ENCODE assay signal across 39 mouse cellular contexts in the genomic region with DNA sequence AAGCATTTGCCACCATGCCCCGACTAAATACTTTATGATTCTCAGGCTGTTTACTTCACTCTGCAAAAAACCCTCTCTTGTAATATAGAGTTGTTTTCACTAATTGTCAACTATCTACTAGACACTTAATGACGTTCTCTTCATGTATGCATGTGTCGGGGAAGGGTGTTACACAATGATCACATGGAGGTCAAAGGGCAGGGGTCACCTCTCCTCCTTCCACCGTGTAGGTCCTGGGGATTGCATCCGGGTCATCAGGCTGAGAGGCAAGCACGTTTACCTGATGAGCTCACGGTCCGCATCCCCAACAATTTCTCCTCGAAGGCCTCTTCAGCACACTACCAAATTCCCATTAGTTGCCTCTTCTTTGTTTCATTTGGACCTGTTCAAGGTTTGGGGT. TPM values are rescaled to one million over a fixed set of nuclear protein-coding genes. Genes with fewer than 3 reads are reported as not detected.
"Had no signal": no experiment of that assay in that cellular context is flagged by ENCODE, and none has a peak within 500 bp of the region (broad histone marks: within the 10 kb centered on the region; RNA-seq: fewer than 3 reads in every experiment).

No protein-coding gene starts in this region.

- H3K9ac ChIP-seq: forebrain, postnatal 0 days; heart, embryonic 12.5 days; hindbrain, embryonic 13.5 days; hindbrain, embryonic 15.5 days; limb, embryonic 13.5 days; limb, embryonic 15.5 days; liver, embryonic 13.5 days; liver, embryonic 15.5 days had no signal

- H3K9me3 ChIP-seq: heart, embryonic 10.5 days; hindbrain, embryonic 13.5 days; hindbrain, embryonic 15.5 days; limb, embryonic 13.5 days; limb, embryonic 15.5 days; liver, embryonic 13.5 days; liver, embryonic 15.5 days had no signal

- H3K4me3 ChIP-seq: heart, embryonic 10.5 days; heart, embryonic 12.5 days; hindbrain, embryonic 13.5 days; hindbrain, embryonic 15.5 days; limb, embryonic 13.5 days; limb, embryonic 15.5 days; liver, embryonic 13.5 days; liver, embryonic 15.5 days had no signal

- DNase-seq: forebrain, postnatal 0 days; gastrocnemius, postnatal 14 days; gastrocnemius, postnatal 36 days; heart, adult 18-20 months; heart, postnatal 14 days; heart, postnatal 36 days; kidney, adult 11 months; kidney, adult 8-10 months; kidney, postnatal 14 days; layer of hippocampus, adult 9-11 months; layer of hippocampus, postnatal 36 days; left cerebral cortex, postnatal 4 days; liver, embryonic 13.5 days; lung, adult 18-20 months had no signal

- H3K27ac ChIP-seq: heart, embryonic 10.5 days; hindbrain, embryonic 13.5 days; hindbrain, embryonic 15.5 days; hindbrain, postnatal 0 days; limb, embryonic 13.5 days; limb, embryonic 15.5 days; liver, embryonic 13.5 days; liver, embryonic 15.5 days had no signal

- H3K27me3 ChIP-seq: hindbrain, embryonic 15.5 days; liver, embryonic 13.5 days had no signal

- H3K36me3 ChIP-seq: heart, embryonic 10.5 days; heart, embryonic 12.5 days; hindbrain, embryonic 13.5 days; hindbrain, embryonic 15.5 days; limb, embryonic 13.5 days; limb, embryonic 15.5 days; liver, embryonic 13.5 days; liver, embryonic 15.5 days had no signal

- H3K4me2 ChIP-seq: heart, embryonic 12.5 days; hindbrain, embryonic 13.5 days; hindbrain, embryonic 15.5 days; limb, embryonic 13.5 days; limb, embryonic 15.5 days; liver, embryonic 13.5 days; liver, embryonic 15.5 days had no signal

- ATAC-seq: forebrain, postnatal 0 days; hindbrain, postnatal 0 days; intestine, embryonic 16.5 days had no signal

RNA-seq across cellular contexts. Expression of a gene that starts 26.6 kb away (rescaled TPM):
- total RNA-seq: forebrain, postnatal 0 days; gastrocnemius, postnatal 14 days; gastrocnemius, postnatal 36 days; heart, adult 18-20 months; heart, adult 8-10 months; heart, postnatal 36 days; layer of hippocampus, adult 18-20 months; layer of hippocampus, adult 8-10 months; layer of hippocampus, postnatal 14 days; layer of hippocampus, postnatal 36 days; left cerebral cortex, adult 18-20 months; left cerebral cortex, adult 8-10 months; left cerebral cortex, postnatal 10 days; left cerebral cortex, postnatal 25 days; left cerebral cortex, postnatal 4 days had no signal
- polyA plus RNA-seq: forebrain, postnatal 0 days; heart, embryonic 14.5 days; hindbrain, embryonic 11.5 days; hindbrain, postnatal 0 days; limb, embryonic 11.5 days; limb, embryonic 13.5 days had no signal

RNA-seq across cellular contexts. Expression of a gene that starts 41.1 kb away (rescaled TPM):
- total RNA-seq: gastrocnemius, adult 18-20 months; gastrocnemius, adult 8-10 months; gastrocnemius, postnatal 14 days; gastrocnemius, postnatal 36 days; heart, adult 18-20 months; heart, adult 8-10 months; heart, postnatal 14 days; heart, postnatal 36 days; hematopoietic stem cell, adult 5-6 weeks; layer of hippocampus, adult 18-20 months; layer of hippocampus, adult 8-10 months; layer of hippocampus, postnatal 14 days; layer of hippocampus, postnatal 36 days; left cerebral cortex, adult 18-20 months; left cerebral cortex, adult 8-10 months; left cerebral cortex, postnatal 25 days had no signal
- polyA plus RNA-seq: gonadal fat pad, adult 2 months; heart, embryonic 12.5 days; heart, embryonic 14.5 days; heart, embryonic 16.5 days; hindbrain, embryonic 13.5 days; limb, embryonic 11.5 days; limb, embryonic 13.5 days; liver, embryonic 13.5 days; liver, embryonic 15.5 days had no signal
